In genomic region chr12:30228004-30228403, GRCm38 (mm10) we compare ENCODE assay signal across 25 mouse cellular contexts.
DNase-seq lines count a peak whose midpoint lies in the region; ATAC-seq and TF ChIP-seq lines count a peak whose summit lies in the region.
"Had no signal": no experiment of that assay in that cellular context is flagged by ENCODE, and none has a peak within 500 bp of the region (broad histone marks: within the 10 kb centered on the region; RNA-seq: fewer than 3 reads in every experiment).

No protein-coding gene starts in this region.

- no peak overlapping the region for H3K4me3 ChIP-seq in kidney, postnatal 0 days (replicated peaks; ENCODE audit: low read depth, low read length)
- H3K4me3 ChIP-seq in neural tube, embryonic 14.5 days (ENCODE audit: low read depth, low read length), result no peak overlapping the region
- H3K4me3 ChIP-seq: embryonic facial prominence, embryonic 12.5 days; embryonic facial prominence, embryonic 15.5 days; hindbrain, embryonic 12.5 days; hindbrain, embryonic 15.5 days had no signal

- H3K9ac ChIP-seq in kidney, postnatal 0 days (ENCODE audit: low read depth, low read length), result no peak overlapping the region
- no peak overlapping the region for H3K9ac ChIP-seq in neural tube, embryonic 14.5 days (replicated peaks; ENCODE audit: low read depth, low read length)
- H3K9ac ChIP-seq: embryonic facial prominence, embryonic 12.5 days; embryonic facial prominence, embryonic 15.5 days; forebrain, postnatal 0 days; hindbrain, embryonic 12.5 days; hindbrain, embryonic 15.5 days had no signal

- H3K27me3 ChIP-seq in kidney, postnatal 0 days (ENCODE audit: insufficient read depth, low read length), result no peaks in the 10 kb centered on the region
- no peaks in the 10 kb centered on the region for H3K27me3 ChIP-seq in neural tube, embryonic 14.5 days (ENCODE audit: control insufficient read depth, insufficient read depth, low read length)
- H3K27me3 ChIP-seq: CH12.LX; embryonic facial prominence, embryonic 12.5 days; embryonic facial prominence, embryonic 15.5 days; hindbrain, embryonic 12.5 days; hindbrain, embryonic 15.5 days had no signal

- H3K9me3 ChIP-seq in kidney, postnatal 0 days (replicated peaks; ENCODE audit: low read length), result no peaks in the 10 kb centered on the region
- H3K9me3 ChIP-seq in neural tube, embryonic 14.5 days (ENCODE audit: control insufficient read depth, low read length), result no peaks in the 10 kb centered on the region
- H3K9me3 ChIP-seq: embryonic facial prominence, embryonic 12.5 days; embryonic facial prominence, embryonic 15.5 days; hindbrain, embryonic 12.5 days; hindbrain, embryonic 15.5 days had no signal

- ATAC-seq in kidney, postnatal 0 days (replicated peaks; ENCODE audit: low FRiP score, low read depth), result no peak
- 0 out of 2 replicates have a peak, but pooled peaks have one; percentile 4 for ATAC-seq in neural tube, embryonic 14.5 days (ENCODE audit: low read depth)
- ATAC-seq: forebrain, embryonic 14.5 days; forebrain, postnatal 0 days; Patski had no signal

- H3K4me1 ChIP-seq in kidney, postnatal 0 days (replicated peaks; ENCODE audit: insufficient read depth, low read length), result no peaks in the 10 kb centered on the region
- H3K4me1 ChIP-seq in neural tube, embryonic 14.5 days (ENCODE audit: control insufficient read depth, insufficient read depth, low read length), result no peaks in the 10 kb centered on the region
- H3K4me1 ChIP-seq: embryonic facial prominence, embryonic 12.5 days; embryonic facial prominence, embryonic 15.5 days; hindbrain, embryonic 12.5 days; hindbrain, embryonic 15.5 days had no signal

- H3K4me2 ChIP-seq in kidney, postnatal 0 days (ENCODE audit: low read length), result no peak overlapping the region
- H3K4me2 ChIP-seq in neural tube, embryonic 14.5 days (ENCODE audit: low read depth, low read length), result no peak overlapping the region
- H3K4me2 ChIP-seq: embryonic facial prominence, embryonic 12.5 days; embryonic facial prominence, embryonic 15.5 days; heart, embryonic 11.5 days; hindbrain, embryonic 12.5 days; hindbrain, embryonic 15.5 days had no signal

- 66% methylated on average over 4 of the region's 4 CpGs for WGBS in kidney, postnatal 0 days
- 81% methylated on average over 4 of the region's 4 CpGs for WGBS in neural tube, embryonic 14.5 days

- no peak for TF ChIP-seq CTCF in kidney, postnatal 0 days (IDR thresholded peaks at IDR 0.05; ENCODE audit: low read depth)

- H3K36me3 ChIP-seq in kidney, postnatal 0 days (ENCODE audit: insufficient read depth, low read length), result no peaks in the 10 kb centered on the region
- H3K36me3 ChIP-seq in neural tube, embryonic 14.5 days (ENCODE audit: control insufficient read depth, insufficient read depth, low read length), result no peaks in the 10 kb centered on the region
- H3K36me3 ChIP-seq: embryonic facial prominence, embryonic 12.5 days; embryonic facial prominence, embryonic 15.5 days; G1E; hindbrain, embryonic 12.5 days; hindbrain, embryonic 15.5 days had no signal

- peak; percentile 41 to 62 for DNase-seq in frontal cortex, adult 2 months (ENCODE audit: extremely low spot score in 1 of 2, low spot score in 1 of 2)
- DNase-seq in frontal cortex, postnatal 25 days (ENCODE audit: low spot score in 2 of 2), result no peak
- DNase-seq in kidney, postnatal 0 days (ENCODE audit: low spot score), result peak; percentile 37
- DNase-seq in kidney, adult 9 months, result no peak
- DNase-seq in neural tube, embryonic 10.5 days (ENCODE audit: extremely low spot score, low spot score), result no peak
- no peak for DNase-seq in urinary bladder, postnatal 25 days (ENCODE audit: low spot score)
- DNase-seq: adrenal gland, postnatal 10 days; adrenal gland, postnatal 36 days; B cell, adult 2 months; cerebellum, adult 11 months; cerebellum, adult 2 months; cerebellum, adult 9-11 months; cerebellum, postnatal 25 days; forebrain, postnatal 0 days; gastrocnemius, postnatal 25 days had no signal

- no peak overlapping the region for H3K27ac ChIP-seq in kidney, postnatal 0 days
- H3K27ac ChIP-seq in neural tube, embryonic 14.5 days (ENCODE audit: low read depth, low read length), result no peak overlapping the region
- H3K27ac ChIP-seq: embryonic facial prominence, embryonic 12.5 days; embryonic facial prominence, embryonic 15.5 days; hindbrain, embryonic 12.5 days; hindbrain, embryonic 15.5 days had no signal

Comparison
In these comparisons a context has a peak if more than half of its experiments do, and no peak if none do; other contexts are left out.
1. DNase-seq: peak in frontal cortex, adult 2 months (2 of 2) and kidney, postnatal 0 days (single experiment); none in frontal cortex, postnatal 25 days (0 of 2), kidney, adult 9 months (single experiment), neural tube, embryonic 10.5 days (single experiment) and urinary bladder, postnatal 25 days (single experiment).